Mouse (Mus musculus): ENCODE measurements around the gene Rps6ka5.

The Rps6ka5 gene

GRCm38 (mm10) chr12:100726651-100727050 lies at the start of gene Rps6ka5:
Rps6ka5 (minus strand) TSS chr12:100726983.
- DNase-seq (ENCODE audit: low spot score) = no peak

- DNase-seq (ENCODE audit: low spot score) = no peak
These were observed 49.3 kb upstream of the Rps6ka5 start for GRCm38 (mm10) chr12:100775911-100776581.

GRCm38 (mm10) chr12:100775291-100775690 lies 48.5 kb upstream of the Rps6ka5 start:
- DNase-seq (ENCODE audit: low spot score) = no peak

GRCm38 (mm10) chr12:100774756-100775155 lies 48.0 kb upstream of the Rps6ka5 start:
- DNase-seq (ENCODE audit: low spot score) = no peak

GRCm38 (mm10) chr12:100772230-100772984 lies 45.6 kb upstream of the Rps6ka5 start:
- DNase-seq (ENCODE audit: low spot score) = no peak

GRCm38 (mm10) chr12:100770765-100771164 lies 44.0 kb upstream of the Rps6ka5 start:
- no peak for DNase-seq (ENCODE audit: low spot score)

- no peak for DNase-seq (ENCODE audit: low spot score)
These were observed 43.1 kb upstream of the Rps6ka5 start for GRCm38 (mm10) chr12:100769871-100770270.

- DNase-seq (ENCODE audit: low spot score) = no peak
These were observed 37.7 kb upstream of the Rps6ka5 start for GRCm38 (mm10) chr12:100764329-100765018.

- no peak for DNase-seq (ENCODE audit: low spot score)
These were observed 36.1 kb upstream of the Rps6ka5 start for GRCm38 (mm10) chr12:100762663-100763425.

- DNase-seq (ENCODE audit: low spot score) = no peak
These were observed 30.6 kb upstream of the Rps6ka5 start for GRCm38 (mm10) chr12:100757427-100757826.

- DNase-seq (ENCODE audit: low spot score) = no peak
These were observed 26.9 kb upstream of the Rps6ka5 start for GRCm38 (mm10) chr12:100753716-100754115.

- no peak for DNase-seq (ENCODE audit: low spot score)
These were observed 26.2 kb upstream of the Rps6ka5 start for GRCm38 (mm10) chr12:100752977-100753376.

GRCm38 (mm10) chr12:100742468-100742867 lies 15.7 kb upstream of the Rps6ka5 start:
- DNase-seq (ENCODE audit: low spot score) = no peak

GRCm38 (mm10) chr12:100740313-100740712 lies 13.5 kb upstream of the Rps6ka5 start:
- no peak for DNase-seq (ENCODE audit: low spot score)

GRCm38 (mm10) chr12:100739011-100739570 lies 12.3 kb upstream of the Rps6ka5 start:
- no peak for DNase-seq (ENCODE audit: low spot score)

- DNase-seq (ENCODE audit: low spot score) = no peak
These were observed 11.7 kb upstream of the Rps6ka5 start for GRCm38 (mm10) chr12:100738498-100738897.

GRCm38 (mm10) chr12:100735581-100735980 lies 8.8 kb upstream of the Rps6ka5 start:
- DNase-seq (ENCODE audit: low spot score) = no peak

GRCm38 (mm10) chr12:100735156-100735555 lies 8.4 kb upstream of the Rps6ka5 start:
- no peak for DNase-seq (ENCODE audit: low spot score)

GRCm38 (mm10) chr12:100728646-100729485 lies 2.1 kb upstream of the Rps6ka5 start:
- peak; percentile 14 for DNase-seq (ENCODE audit: low spot score)

GRCm38 (mm10) chr12:100727891-100728290 lies 1.1 kb upstream of the Rps6ka5 start:
- DNase-seq (ENCODE audit: low spot score) = no peak

- DNase-seq (ENCODE audit: low spot score) = no peak
These were observed 1.4 kb downstream of the Rps6ka5 start for GRCm38 (mm10) chr12:100725458-100725786.
